Mouse (Mus musculus) monocyte, adult 5-6 weeks (primary cell): ENCODE measurements at regions not wholly inside any gene's neighbourhood (a gene's known extent, or its start where the extent isn't known, plus 50 kb on each side); places are given as distances from the start of the nearest gene placed in this dataset.

ENCODE experiments used
- ATAC-seq: fragments of 153-309, 156-312 bp; replicated peaks from 2 replicates; pipeline ENCODE4 v1.8.0; 2017; ENCODE audit warnings: mild to moderate bottlenecking; ENCODE audit not compliant: low TSS enrichment, insufficient number of reproducible peaks, severe bottlenecking, poor library complexity, low FRiP score

DNA sequence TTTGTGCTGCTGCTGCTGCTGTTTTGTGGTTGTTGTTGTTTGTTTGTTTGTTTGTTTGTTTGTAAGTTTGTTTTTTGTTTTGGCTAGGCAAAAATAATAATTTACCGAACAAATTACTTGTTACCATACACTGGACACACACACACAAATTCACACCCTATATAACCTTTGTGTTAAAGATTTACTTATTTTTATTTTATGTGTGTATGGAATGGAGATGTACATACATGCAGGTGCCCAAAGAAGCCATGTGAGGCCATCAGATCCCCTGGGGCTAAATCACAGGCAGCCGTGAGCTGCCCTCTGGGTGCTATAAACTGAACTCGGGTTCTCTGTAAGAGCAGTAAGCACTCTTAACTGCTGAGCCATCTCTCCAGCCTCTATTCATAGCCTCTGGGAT lies 56.0 kb downstream of the Pttg1 start:
- no peak for ATAC-seq

DNA sequence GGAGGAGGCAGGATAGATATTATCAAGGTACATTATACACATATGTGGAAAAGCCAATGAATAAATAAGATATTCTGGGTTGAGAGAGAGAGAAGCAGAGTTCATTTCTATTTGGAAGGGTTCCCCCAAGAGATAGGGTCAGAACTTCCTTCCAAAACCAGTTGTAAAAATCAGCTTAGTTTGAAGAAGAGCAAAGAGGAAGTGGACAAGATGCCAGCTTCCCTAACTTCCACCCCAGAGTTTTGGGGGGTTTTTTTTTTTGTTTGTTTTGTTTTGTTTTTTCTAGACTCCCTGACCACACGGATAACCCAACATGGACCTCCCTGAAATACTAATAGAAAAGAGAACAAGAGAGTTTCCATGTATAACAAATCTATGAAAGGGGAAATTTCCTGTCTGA lies 57.7 kb downstream of the Pttg1 start:
- ATAC-seq = peak; percentile 46

DNA sequence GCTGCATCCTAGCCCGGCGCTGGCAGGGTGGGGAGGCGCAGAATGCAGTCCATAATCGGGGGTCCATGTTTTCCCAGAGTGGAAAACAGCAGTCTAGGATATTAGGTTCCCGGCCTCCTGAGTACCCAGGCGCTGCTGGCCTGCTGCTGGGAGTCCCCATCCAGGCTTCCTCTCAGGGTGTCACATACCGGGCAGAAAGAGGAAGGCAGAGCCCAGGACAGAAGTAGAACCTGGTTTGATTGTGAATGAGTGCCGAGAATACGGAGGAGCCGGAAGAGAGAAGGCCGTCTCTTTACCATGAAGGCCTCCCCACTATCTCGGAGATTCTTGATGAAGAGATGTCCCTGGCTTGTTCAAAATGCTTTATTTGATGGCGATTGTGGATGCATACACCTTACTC lies 64.2 kb downstream of the Pttg1 start:
- peak; percentile 79 for ATAC-seq

DNA sequence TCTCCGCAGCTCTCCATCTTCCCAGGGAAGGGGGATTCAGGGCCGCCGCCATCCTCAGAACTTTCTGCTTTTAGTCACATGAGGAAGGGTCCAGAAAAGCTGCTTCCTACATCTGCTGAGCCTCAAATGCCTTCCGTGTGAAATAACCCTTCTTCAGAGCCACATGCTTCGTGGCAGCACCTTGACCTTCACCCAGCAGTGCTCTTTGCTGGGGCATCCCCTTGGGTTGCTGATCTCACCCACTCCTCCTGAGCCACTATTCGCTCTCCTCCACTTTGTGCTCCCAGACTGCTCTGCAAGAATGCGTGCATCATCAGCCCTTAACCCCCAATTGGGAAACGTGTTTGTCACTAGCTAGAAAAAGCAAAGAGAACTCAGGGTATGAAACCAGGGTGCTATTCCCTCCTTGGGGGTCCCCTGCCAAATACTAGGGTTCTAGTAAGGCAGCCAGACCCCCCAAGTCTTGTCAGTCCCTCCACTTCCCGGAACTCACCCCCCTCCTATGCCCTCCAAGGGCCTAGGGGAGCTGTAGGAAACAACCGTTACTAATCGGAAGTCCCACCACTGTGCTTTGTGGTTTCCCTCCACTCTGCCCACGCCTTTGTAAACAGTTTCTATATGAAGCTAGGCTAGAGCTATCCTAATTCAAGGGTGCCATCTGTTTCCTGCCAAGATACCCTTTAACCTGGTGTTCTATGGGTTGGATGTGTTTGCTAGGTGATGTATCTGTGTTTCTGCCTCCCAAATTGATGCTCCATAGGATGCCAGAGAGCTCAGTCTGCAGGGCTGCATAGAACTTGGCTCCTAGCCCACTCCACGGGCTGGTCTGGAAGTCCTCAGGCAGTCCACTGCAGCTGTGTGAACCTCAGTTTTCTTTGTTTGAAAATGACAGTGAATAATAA lies 67.4 kb downstream of the Pttg1 start:
- ATAC-seq = 0 out of 2 replicates have a peak, but pooled peaks have one; percentile 18

DNA sequence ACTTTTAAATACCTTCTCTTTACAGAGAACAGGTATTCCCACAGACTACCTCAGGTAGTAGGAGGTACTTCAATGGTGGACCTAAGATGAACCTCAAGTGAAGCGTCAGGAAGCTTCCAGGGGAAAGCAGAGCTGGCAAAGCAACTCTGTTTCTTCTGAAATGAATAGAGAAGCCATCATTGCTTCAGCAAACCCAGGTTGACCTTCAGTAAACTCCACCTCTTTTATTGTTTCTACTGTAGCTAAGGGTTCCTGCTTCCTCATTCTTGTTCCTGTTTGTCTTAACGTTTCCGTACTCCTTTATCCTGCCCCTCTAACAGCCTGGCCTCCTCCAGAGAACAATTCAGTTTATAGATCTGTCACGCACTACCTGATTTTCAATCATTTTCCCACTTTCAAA lies 72.4 kb downstream of the Pttg1 start:
- peak; percentile 74 for ATAC-seq

DNA sequence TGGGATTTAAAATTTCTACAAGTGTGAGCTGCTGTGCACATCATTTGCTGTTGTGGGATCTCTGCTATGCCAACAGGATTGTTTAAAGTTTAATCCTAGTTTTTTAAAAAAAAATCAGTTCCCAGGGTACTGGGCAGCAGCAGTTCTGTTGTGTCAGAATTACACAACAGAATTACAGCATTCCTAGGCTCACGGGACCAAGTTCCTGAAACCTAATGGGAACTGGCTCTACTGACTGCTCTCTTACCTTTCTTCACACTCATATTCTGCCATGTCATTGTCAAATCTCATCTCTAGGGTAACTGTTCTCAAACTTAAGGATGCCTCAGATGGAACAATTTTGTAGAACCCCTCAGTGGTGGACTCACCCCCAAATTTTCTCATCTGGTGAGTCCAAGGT lies 73.0 kb downstream of the Pttg1 start:
- peak; percentile 35; the same call in 1 of the 2 replicates for ATAC-seq

DNA sequence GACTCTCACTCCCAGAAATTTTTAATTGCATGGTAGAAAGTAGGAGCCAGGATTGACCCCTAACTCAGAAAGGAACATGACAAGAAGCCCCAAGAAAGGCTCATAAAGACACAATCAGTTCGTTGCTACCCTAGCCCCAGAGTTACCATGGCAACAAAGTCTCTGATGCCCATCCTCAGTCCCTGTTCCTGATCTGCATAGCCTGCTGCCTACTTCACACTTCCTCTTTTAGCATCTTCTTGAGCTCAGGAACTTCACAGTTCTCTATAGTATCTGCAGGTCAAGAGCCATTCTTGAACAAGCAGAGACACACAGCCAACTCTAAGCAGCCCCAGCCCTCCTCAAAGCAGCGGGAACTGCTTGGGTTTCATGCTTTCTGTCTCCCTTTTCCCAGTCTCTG lies 74.2 kb downstream of the Pttg1 start:
- peak; percentile 55 for ATAC-seq

DNA sequence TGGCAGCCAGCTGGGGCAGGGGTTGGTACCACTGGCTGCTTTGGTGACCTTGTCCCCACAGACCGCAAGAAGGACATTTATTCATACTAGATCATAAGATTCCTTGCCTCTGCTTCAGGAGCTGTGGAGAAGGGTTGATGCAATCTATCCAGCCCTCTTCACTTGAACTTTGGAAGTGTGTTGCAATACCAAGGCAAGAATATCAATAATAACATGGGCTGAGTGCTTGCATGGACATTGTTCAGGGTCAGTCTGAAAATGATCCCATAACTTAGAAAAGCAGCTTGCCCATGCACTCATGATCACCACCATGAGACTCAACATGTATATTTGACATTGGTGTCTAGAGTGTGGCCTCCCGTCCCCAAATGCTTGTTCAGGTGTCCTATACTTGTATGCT lies 74.7 kb downstream of the Pttg1 start:
- ATAC-seq = no peak

DNA sequence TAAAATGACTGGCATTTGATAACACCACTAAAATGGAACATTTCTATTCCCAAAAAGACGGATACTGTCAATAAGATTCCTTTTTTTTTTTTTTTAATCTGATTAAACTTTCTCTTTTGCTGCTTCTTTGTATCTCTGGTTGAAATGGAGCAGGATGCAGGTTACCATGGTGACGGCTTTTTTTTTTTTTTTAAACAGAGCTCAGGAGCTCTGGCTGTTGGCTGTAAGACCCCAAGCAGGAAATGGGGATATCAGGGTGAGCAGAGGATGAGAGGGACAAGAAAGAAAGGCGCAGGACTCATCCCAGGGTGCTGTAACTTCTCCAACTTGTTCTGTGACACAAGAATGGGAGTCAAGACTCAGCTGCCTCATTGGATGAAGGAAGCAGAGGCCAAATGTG lies 75.8 kb downstream of the Pttg1 start:
- no peak for ATAC-seq

DNA sequence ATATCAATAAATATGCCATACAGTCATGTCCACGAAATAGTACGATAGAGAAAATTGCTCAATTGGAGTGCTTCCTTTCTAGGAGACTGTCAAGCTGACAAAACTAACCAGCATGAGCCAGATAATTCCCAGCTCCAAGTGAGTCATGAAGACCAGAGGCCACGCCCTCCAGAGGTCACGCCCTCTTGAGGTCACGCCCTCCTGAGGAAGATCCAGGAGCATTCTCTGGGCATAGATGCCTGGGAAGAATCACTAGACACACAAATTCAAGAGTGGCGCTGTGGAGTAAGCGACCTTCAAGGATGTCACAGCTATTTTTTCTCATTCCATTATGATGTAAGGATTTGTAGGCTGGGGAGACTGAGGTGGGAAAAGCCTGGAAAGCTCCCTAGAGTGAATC lies 76.5 kb downstream of the Pttg1 start:
- ATAC-seq = no peak

DNA sequence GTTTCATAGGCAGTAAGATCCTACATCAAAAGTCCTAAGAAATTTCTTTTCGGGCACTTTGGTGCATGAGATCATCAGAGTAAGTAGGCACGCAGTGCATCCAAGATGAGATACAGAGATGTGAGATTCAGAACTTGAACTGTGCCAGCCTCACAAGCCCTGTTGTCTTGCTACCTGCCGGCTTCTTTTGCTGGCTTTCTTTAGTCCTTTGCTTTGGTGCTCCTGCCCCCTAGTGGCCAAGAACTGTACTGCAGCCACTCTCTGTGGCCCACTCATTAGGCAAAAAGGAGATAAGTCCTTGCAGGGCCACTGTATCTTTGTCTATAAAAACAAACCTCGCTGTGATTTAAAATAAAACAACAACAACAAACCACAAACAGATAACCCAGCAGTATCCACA lies 77.5 kb downstream of the Pttg1 start:
- ATAC-seq = peak; percentile 54

DNA sequence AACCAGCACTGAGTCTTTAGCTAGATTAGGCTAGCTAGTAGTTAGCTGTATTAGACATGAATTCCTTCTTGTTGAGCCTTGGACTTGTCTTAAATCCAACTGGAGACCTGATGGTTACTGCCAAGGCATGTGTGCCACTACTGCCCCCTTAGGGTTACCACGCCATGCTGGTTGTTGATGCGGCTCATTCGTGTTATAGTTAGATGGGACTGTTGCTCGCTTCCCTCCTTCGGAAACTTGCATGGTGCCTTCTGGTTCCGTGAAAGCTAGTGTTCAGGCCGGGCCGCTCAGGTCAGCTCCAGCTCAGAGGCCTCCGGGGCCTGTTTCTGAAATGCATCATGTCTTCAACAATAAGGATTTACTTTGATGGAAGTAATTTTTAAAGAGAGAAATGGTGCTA lies 79.6 kb downstream of the Pttg1 start:
- no peak for ATAC-seq

DNA sequence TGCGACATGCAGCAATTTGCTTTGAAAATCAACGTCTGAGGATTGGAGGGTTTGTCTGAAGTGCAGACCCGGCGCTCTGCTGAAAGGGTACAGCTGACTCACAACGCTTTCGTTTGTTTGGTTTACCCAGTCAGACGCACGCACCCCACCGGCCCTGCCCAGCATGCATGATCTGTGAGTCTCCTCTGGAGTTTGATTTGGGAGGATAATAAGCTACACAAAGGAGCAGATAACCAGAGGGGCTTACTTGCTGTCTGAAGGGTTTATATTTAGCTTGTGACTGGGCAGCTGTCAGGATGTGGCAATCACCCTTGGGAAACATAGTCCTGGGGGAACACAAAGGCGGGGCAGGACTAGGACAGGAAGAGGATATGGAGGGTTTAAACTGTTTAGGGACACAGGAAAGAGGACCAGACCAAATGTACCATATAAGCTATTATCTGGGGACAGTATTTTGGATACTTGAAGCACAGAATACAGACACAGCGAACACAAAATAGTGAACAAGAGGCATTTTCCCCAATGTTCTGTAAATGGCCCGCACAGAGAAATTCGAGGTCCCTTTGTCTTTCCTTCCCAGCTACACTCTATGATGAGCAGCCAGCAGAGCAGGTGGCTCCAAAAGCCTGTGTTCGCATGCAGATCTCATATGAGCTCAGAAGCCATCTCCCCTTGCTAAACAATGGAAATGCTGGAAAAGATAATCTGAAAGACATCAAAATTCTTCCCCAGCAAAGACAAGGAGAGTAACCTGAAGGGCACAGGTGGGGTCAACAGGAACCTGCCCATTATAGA lies 81.1 kb downstream of the Pttg1 start:
- ATAC-seq = no peak

DNA sequence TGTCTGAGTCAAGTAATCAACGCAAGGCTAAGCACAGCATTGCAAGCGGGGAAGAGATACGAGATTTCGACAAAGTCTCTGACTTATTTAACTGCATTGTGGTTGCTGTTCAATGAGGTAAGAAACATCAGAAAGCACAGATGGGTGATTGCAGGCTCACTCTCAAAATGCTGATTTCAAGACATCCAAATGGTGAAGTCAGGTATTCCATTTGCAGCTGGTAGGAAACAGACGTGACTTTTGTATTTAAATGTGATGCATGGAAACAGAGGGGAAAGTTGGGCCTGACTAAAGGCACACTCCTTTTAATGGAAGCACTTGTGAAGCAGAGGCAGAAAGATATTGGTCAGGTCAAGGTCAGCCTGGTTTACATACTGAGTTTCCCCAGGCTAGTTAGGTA lies 82.5 kb downstream of the Pttg1 start:
- no peak for ATAC-seq

DNA sequence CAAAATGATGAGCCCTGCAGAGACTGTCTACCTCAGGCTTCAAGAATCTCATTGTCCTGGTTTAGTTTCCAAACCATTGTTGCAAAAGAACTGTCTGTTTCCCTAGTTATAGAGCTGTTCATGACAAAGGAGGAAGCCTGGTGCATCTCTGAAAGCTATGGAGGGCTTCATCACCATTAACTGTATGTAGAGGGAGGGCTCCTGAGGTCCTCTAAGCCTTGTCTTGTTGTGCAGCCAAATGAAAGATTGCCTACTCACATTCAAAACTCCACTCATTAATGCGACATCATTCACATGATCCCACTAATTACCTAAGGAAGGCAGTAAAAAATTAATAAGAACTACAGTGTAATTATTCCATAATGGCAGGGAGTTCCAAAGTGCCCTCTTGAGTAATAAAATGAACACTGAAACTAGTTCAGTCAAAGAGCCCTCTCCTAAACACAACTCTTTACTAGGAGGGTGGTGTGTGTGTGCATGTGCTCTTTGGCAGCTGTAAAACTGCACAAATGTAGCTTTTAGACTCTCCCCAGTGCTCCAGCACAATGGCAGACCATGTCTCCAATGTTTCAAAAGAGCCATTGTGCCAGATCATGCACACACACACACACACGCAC lies 87.6 kb downstream of the Pttg1 start:
- no peak for ATAC-seq

DNA sequence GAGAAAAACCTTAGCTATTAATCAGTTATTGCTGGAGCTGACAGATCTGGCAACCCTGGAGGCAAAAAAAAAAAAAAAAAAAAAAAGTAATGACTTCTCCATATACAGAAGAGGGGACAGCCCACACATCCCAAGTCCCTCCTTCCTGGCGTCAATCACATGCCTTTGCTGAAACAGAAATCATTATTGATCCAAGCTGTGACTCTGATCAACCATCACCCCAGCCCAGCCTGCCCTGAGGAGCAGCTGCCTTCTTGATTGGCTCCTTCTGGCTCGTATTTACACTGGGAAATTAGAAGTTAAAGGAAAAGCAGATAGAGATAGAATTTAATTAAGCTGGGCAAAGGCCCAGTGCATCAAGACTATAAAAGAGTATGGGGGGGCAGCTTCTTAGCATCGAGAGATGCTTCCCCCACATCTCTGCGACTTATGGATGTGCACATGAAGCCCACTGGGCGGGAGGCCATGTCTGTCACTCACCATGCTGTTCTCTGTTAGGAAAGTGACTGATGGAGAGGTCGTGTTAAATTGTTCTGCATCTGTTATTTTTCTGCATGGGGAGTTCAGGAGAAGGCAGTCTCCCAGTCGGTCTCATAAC lies 90.3 kb downstream of the Pttg1 start:
- no peak for ATAC-seq

DNA sequence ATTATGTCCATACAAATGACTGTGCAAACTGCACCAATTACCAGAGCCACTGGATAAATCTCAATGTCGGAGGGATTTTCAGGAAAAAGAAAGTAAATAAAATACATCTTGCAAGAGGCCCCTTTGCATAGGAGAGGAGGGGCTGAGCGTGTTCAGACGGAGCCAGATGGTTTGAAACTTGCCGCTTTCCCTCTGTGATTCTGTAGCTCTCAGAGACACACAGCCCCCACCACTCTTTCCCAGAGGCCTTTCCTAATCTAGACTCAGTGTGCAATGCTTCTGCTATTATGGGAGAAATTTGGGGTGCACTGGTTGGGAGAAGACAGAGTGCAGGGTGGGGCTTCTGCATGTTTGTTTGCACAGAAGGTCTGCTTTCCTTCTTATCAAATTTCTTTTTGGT lies 92.5 kb downstream of the Pttg1 start:
- no peak for ATAC-seq

DNA sequence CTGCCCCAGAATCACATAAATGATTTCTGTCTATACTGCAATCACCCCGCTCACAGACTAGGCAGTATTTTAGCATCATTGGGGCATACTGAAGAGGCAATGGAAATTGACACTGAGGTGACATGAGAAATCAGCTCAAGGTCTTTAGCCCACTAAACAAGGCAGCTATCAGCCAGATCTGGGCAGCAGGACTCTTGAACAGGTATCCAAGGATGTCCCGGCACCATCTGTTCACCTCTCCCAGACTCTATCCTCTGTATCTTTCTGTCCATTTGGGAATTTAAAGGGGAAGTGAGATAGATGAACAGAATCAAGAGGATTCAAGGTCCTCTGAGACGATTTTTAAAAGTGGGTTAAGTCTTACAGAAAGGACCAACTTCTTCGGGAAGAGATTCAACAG lies 112.1 kb downstream of the Pttg1 start:
- no peak for ATAC-seq
